Mouse (Mus musculus): ENCODE measurements around the gene Srd5a3. TPM values are rescaled to one million over a fixed set of nuclear protein-coding genes. Genes with fewer than 3 reads are reported as not detected.
A peak's percentile ranks its signal among the peaks of the same experiment; 100 is the strongest.
"Not testable (repeated sequence)": the region's sequence is repeated elsewhere in the genome, so short reads cannot be mapped to it uniquely, and the experiment has no call there.

The Srd5a3 gene
- 23.7 and 24.3 TPM in 2 replicates for total RNA-seq (2014; rRNA removed; ENCODE audit: low replicate concordance)
- polyA plus RNA-seq (2015; fragmentation: Nextera tagmentation; extraction: Ambion mirVana) = 25.5 and 26.9 TPM in 2 replicates

DNA sequence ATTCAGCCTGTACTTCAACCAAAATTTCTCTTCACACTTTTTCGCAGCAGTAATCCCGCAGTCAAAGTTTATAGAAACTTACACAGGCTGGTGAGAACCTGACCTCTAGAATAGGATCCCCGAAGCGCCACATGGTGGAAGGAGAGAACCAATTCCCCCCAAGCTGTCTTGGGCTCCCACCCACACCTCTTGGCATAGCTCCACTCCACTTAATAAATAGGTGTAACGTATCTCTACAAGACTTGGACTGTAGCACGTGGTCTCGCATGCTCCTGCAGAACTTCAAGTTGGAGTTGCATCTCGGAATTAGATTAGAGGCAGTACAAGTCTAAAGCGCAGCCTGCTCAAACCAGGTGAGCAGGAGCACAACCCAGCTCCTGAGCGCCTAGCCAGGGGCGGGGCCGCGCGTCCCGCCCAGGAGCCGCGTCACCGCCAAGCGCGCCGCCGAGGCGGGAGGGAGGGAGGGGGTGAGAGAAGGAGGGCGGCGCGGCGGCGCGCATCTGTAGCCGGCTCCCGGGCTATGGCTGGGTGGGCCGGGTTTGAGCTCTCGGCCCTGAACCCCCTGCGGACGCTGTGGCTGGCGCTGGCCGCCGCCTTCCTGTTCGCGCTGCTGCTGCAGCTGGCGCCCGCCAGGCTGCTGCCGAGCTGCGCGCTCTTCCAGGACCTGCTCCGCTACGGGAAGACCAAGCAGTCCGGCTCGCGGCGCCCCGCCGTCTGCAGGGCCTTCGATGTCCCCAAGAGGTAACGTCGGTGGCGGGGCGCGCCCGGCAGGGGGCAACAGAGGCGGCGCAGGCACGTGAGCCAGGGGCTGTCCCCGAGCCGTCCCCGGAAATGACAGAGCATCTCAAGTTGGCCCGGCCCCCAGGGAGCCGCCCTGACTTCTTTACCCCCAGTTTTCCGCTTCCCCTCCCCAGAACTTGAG lies at the start of gene Srd5a3:
Gene Srd5a3 (plus strand): TSS at position 464 of the 922 bp plus-strand sequence.
- Histone ChIP-seq H3K9me3 (replicated peaks; ENCODE audit: control insufficient read depth, low read length) (no peaks in the 10 kb centered on the region), H3K27me3 (ENCODE audit: control insufficient read depth, insufficient read depth, low read length) (no peaks in the 10 kb centered on the region), H3K4me2 (ENCODE audit: low read depth, low read length) (peak within 1 kb of the TSS; percentile 81), H3K36me3 (replicated peaks; ENCODE audit: control insufficient read depth, insufficient read depth, low read length) (no peaks in the 10 kb centered on the region), H3K27ac (ENCODE audit: low read depth) (peak within 1 kb of the TSS; percentile 97), H3K4me1 (ENCODE audit: control insufficient read depth, insufficient read depth) (peaks cover 21% of the 10 kb centered on the region), H3K9ac (replicated peaks; ENCODE audit: low read depth, low read length) (peak within 1 kb of the TSS; percentile 78), H3K4me3 (ENCODE audit: low read depth, low read length) (peak within 1 kb of the TSS; percentile 72)
- DNase-seq (ENCODE audit: low spot score) (peak; percentile 95), ATAC-seq (ENCODE audit: insufficient read depth, low read depth) (peak; percentile 97)
- TF ChIP-seq EP300 (IDR thresholded peaks at IDR 0.05; ENCODE audit: low read depth) (peak; percentile 98), CTCF (IDR thresholded peaks at IDR 0.05; ENCODE audit: low read depth) (peak; percentile 85)
- 1% methylated on average over 57 of the region's 69 CpGs for WGBS

GRCm38 (mm10) chr5:76103809-76104208 lies 36.3 kb upstream of the Srd5a3 start:
- WGBS = 71% methylated on average over 5 of the region's 5 CpGs
- not testable (repeated sequence) for H3K9ac ChIP-seq (replicated peaks; ENCODE audit: low read depth, low read length); H3K4me2 ChIP-seq (ENCODE audit: low read depth, low read length)

DNA sequence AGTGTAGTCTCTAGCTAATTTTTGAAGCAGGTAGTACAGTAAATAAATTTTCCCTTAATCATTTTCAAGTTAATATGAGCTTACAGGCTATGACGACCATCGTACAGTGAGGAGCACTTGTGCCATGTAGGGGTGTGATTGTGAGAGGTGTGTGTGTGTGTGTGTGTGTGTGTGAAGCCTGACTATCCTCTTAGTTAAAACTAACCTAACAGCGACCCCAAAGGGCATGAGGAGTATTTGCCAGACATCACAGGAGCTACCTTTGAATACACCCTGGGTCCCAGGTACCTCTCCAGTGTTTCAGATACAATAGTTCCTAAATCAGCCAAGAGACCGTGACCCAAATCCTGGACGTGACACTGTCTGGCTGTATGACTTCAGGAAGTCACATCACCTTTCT lies 32.8 kb upstream of the Srd5a3 start:
- Histone ChIP-seq H3K9ac (replicated peaks; ENCODE audit: low read depth, low read length) (no peak overlapping the region), H3K4me2 (ENCODE audit: low read depth, low read length) (no peak overlapping the region), H3K36me3 (replicated peaks; ENCODE audit: control insufficient read depth, insufficient read depth, low read length) (no peaks in the 10 kb centered on the region), H3K4me1 (ENCODE audit: control insufficient read depth, insufficient read depth) (no peaks in the 10 kb centered on the region), H3K4me3 (ENCODE audit: low read depth, low read length) (no peak overlapping the region), H3K27me3 (ENCODE audit: control insufficient read depth, insufficient read depth, low read length) (no peaks in the 10 kb centered on the region), H3K9me3 (replicated peaks; ENCODE audit: control insufficient read depth, low read length) (no peaks in the 10 kb centered on the region), H3K27ac (ENCODE audit: low read depth) (no peak overlapping the region)
- TF ChIP-seq CTCF (IDR thresholded peaks at IDR 0.05; ENCODE audit: low read depth) = no peak
- TF ChIP-seq EP300 (IDR thresholded peaks at IDR 0.05; ENCODE audit: low read depth) = no peak
- DNase-seq (ENCODE audit: low spot score) (no peak), ATAC-seq (ENCODE audit: insufficient read depth, low read depth) (no peak)
- whole genome bisulfite sequencing = 66% methylated on average over 5 of the region's 5 CpGs

More at GRCm38 (mm10) chr5:76103809-76104208, 36.3 kb upstream of the Srd5a3 start:
- H3K36me3 ChIP-seq (replicated peaks; ENCODE audit: control insufficient read depth, insufficient read depth, low read length); H3K4me3 ChIP-seq (ENCODE audit: low read depth, low read length); H3K27me3 ChIP-seq (ENCODE audit: control insufficient read depth, insufficient read depth, low read length); DNase-seq (ENCODE audit: low spot score); H3K9me3 ChIP-seq (replicated peaks; ENCODE audit: control insufficient read depth, low read length); ATAC-seq (ENCODE audit: insufficient read depth, low read depth); H3K27ac ChIP-seq (ENCODE audit: low read depth); H3K4me1 ChIP-seq (ENCODE audit: control insufficient read depth, insufficient read depth): not testable (repeated sequence)

DNA sequence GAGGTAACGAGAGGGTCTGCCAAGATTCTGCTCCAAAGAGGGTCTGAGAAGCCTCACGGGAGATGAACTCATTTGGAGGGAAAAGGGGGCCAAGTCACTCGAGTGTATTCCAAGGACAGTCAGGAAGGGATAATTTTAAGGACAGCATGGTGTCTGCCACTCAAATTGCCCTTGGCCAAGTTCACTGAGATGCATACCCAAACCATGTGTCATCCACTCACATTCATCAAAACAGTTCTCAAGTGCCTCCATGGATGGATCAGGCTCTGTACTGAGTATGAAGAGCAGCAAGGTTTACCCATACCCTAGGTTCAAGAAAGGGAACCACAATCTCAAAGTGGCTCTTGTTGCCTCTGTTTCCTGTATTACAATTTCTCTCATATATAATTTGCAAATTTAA lies 31.6 kb upstream of the Srd5a3 start:
- WGBS = 64% methylated on average over 3 of the region's 3 CpGs
- Histone ChIP-seq H3K4me1 (ENCODE audit: control insufficient read depth, insufficient read depth) (no peaks in the 10 kb centered on the region), H3K27ac (ENCODE audit: low read depth) (no peak overlapping the region), H3K9me3 (replicated peaks; ENCODE audit: control insufficient read depth, low read length) (no peaks in the 10 kb centered on the region), H3K4me3 (ENCODE audit: low read depth, low read length) (no peak overlapping the region), H3K4me2 (ENCODE audit: low read depth, low read length) (no peak overlapping the region), H3K36me3 (replicated peaks; ENCODE audit: control insufficient read depth, insufficient read depth, low read length) (no peaks in the 10 kb centered on the region), H3K9ac (replicated peaks; ENCODE audit: low read depth, low read length) (no peak overlapping the region), H3K27me3 (ENCODE audit: control insufficient read depth, insufficient read depth, low read length) (no peaks in the 10 kb centered on the region)
- DNase-seq (ENCODE audit: low spot score) = no peak
- ATAC-seq (ENCODE audit: insufficient read depth, low read depth) = no peak
- TF ChIP-seq CTCF (IDR thresholded peaks at IDR 0.05; ENCODE audit: low read depth) (no peak), EP300 (IDR thresholded peaks at IDR 0.05; ENCODE audit: low read depth) (no peak)

GRCm38 (mm10) chr5:76111173-76111572 lies 28.9 kb upstream of the Srd5a3 start:
- H3K27ac ChIP-seq (ENCODE audit: low read depth) = peak overlapping the region; percentile 61
- no peak overlapping the region for H3K4me3 ChIP-seq (ENCODE audit: low read depth, low read length)
- H3K9me3 ChIP-seq (replicated peaks; ENCODE audit: control insufficient read depth, low read length) = no peaks in the 10 kb centered on the region
- H3K36me3 ChIP-seq (replicated peaks; ENCODE audit: control insufficient read depth, insufficient read depth, low read length) = no peaks in the 10 kb centered on the region
- TF ChIP-seq CTCF (IDR thresholded peaks at IDR 0.05; ENCODE audit: low read depth) (no peak), EP300 (IDR thresholded peaks at IDR 0.05; ENCODE audit: low read depth) (no peak)
- H3K27me3 ChIP-seq (ENCODE audit: control insufficient read depth, insufficient read depth, low read length) = no peaks in the 10 kb centered on the region
- 37% methylated on average over 3 of the region's 3 CpGs for whole genome bisulfite sequencing
- H3K4me2 ChIP-seq (ENCODE audit: low read depth, low read length) = no peak overlapping the region
- ATAC-seq (ENCODE audit: insufficient read depth, low read depth) (no peak), DNase-seq (ENCODE audit: low spot score) (no peak)
- no peaks in the 10 kb centered on the region for H3K4me1 ChIP-seq (ENCODE audit: control insufficient read depth, insufficient read depth)
- H3K9ac ChIP-seq (replicated peaks; ENCODE audit: low read depth, low read length) = no peak overlapping the region

All from heart, postnatal 0 days (tissue).